Mouse (Mus musculus): Measurements from ENCODE around the gene Fev.

Gene Fev

DNA sequence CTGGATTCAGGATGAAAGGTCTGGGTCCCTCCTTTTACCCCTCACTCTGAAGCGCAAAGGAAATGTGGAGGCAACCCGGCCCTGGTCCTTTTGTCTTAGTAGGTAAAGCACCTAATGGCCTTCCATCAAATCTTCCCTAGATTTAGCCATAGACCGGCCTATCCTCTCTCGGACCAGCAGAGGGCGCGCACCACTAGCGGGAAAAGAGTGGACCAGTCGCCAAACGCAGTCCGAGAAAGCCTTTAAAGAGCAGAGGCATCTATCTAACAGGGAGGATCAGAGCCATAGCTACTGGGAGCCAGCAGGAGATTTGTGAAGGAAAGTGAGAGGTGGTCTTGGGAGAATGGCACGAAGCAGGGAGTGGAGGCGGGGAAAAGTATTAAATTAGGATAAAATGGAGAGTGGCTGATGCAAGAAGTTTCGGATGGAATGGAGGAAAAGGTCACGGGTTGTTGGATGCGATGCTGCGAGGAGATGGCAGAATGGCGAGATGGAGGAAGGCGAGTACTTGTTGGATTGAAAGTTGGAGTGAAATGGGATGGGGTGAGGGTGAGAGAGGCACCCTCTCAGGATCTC, 4.3 kb downstream of the Fev start:
- peak; percentile 9 for DNase-seq (ENCODE audit: low spot score)

DNA sequence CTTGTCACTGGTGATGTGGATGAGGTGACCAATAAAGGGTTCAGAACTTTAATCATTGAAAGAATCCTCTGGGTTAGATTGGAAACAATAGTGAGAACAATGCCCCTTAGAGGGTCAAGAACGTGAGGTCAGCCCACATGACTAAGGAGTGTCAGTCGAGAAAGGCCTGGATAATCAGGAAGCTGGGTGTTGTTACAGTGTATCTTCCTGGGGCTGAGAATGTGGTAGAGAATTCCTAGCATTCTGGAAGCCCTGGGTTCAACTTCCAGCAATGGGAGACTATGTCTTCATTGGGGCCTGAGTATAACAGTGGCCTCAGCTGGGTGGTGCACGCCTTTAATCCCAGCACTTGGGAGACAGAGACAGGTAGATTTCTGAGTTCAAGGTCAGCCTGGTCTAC, 8.0 kb downstream of the Fev start:
- DNase-seq (ENCODE audit: low spot score): no peak

DNA sequence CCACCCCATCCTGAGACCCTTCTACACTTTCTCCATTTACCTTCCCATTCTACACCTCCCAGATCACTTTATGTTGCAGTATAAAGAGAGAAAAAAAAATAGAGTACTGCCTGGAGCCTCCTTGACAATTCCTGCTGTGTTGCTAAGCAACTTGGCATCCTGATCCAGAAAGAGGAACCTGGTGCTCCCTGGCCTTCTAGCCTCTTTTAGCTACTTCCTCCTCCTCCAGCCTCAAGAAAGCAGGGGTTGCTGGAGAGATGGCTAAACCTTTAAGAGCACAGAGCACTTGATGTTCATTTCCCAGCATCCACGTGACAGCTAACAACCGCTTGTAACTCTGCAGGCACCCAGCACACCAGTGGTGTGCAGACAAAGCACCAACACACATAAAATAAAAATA, 13.0 kb downstream of the Fev start:
- no peak for DNase-seq (ENCODE audit: low spot score)

DNA sequence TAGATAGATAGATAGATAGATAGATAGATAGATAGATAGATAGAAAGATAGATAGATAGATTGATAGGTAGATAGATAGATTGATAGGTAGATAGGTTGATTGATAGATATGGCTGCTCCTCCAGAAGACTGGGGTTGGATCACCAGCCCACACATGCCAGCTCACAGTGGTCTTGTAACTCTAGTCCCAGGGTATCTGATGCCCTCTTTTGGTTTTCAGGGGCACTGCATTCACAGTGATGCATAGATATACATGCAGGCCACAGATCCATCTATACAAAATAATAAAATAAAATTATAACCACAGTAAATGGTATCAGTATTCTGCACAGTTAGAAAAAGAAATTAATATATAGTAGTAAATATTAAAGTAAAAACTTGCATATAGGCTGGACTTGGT, 23.4 kb downstream of the Fev start:
- no peak for DNase-seq (ENCODE audit: low spot score)

DNA sequence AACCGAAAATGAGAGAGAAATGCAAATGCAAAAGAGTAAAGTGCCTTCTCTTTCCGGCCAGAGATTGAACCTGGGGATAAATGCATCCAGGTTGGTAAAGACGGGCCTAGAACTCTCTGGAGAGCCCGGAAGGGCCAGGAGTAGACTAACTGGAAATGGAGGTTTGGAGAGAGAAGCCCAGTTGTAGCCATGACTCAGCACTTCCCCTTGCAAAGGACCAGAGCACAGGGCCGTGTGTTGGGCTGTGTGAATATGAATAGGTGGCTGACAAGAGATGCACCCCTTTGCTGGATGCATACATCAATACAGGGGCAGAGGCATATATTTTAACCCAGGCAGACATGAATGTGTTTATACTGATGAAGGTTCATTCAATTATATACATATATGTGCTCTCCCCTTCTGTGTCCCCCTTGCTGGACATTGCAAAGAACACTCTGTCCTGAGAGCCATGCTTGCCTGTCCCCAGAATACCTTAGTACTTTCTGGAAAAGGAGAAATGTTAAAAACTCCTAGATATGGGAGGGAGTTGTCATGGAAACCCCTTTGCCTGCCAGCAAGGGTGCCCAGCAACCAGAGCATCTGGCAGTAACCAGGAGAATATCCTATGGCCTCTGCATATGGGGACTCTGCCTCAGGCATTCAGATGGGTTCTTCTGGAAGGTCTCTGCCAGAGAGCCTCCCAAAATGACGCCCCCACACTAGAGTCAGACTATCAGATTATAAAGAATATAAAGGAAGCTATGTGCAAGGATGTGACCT, 25.8 kb downstream of the Fev start:
- no peak for DNase-seq (ENCODE audit: low spot score)

DNA sequence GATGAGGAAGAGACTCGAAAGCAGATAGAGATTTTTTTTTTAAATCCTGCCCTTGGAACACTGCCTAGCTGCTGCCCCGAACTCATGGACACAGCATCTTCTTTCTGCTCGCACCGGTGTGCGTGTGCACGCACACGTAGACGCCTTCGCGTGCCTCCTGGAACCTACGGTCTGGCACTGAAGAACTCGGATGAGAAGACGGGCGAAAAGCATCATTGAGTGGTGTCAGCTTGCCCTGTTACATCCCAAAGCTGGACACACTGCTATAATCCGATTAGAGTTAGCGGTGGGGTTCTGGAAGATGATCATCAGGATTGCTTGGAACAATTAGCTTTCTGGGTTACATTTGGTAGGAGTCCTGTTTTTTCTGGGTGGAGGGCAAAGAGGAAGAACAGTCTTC, 26.4 kb downstream of the Fev start:
- no peak for DNase-seq (ENCODE audit: low spot score)

DNA sequence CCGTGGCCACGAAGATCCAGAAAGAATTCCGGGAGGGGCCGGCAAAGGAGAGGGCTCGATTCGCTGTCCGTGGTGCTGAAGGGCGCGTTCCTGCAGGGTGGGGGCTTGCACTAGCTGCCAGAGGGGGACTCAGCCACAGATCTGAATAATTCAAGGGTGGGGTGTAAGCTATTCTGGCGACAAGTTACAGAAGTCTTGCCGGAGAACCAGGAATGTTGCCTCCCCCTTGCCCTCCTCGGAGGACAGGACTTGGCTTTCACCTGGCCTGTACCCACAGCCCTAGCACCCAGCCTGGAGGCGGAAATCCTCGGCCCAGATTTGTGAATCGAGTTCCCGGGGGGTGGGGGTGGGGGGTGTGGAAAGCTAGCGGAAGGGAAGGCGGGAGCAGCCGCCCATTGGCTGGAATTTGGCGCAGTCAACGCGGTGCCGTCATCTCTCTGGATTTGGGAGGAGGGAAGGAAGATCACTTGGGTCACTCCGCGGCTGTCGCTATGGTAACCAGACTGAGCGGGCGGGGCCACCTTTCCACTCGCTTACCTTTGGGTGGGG, 27.0 kb downstream of the Fev start:
- DNase-seq (ENCODE audit: low spot score): no peak

DNA sequence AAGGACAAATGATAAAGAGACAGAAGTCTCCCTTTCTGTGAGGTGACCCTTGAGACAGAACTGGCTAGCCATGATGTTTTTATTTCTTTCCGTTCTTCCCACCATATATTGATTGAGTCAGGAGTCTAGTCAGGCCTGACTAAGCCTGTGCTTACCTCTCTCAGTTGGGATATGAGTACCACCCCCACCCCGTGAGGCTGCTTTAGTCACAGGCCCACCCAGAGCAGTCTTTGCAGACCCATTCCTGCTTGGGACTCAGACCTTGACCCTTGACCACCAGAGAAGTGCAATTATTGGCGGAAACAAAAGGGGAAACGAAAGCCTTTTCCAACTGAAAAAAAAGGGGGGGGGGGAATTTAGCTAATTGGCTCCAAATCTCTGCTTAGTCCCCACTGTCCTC, 27.5 kb downstream of the Fev start:
- no peak for DNase-seq (ENCODE audit: low spot score)

DNA sequence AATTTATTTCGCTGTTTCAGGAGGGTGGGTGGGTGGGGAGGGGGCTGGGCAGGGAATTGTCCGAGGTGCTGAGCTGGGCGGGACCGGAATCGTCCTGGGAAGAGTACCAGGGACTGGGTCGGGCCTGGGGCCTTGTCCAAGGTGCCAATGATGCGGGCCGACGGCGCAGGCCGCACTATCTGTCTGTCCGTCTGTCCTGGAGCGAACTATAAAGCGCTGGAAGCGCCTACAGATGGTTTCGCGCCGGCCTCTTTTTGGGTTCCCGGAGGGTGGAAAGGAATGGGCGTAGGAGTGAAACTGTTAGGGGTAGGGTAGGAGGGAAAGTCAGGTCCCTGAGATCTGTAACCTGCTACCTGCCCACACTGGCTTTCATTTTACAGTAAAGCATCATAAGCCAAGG, 28.0 kb downstream of the Fev start:
- DNase-seq (ENCODE audit: low spot score): no peak

DNA sequence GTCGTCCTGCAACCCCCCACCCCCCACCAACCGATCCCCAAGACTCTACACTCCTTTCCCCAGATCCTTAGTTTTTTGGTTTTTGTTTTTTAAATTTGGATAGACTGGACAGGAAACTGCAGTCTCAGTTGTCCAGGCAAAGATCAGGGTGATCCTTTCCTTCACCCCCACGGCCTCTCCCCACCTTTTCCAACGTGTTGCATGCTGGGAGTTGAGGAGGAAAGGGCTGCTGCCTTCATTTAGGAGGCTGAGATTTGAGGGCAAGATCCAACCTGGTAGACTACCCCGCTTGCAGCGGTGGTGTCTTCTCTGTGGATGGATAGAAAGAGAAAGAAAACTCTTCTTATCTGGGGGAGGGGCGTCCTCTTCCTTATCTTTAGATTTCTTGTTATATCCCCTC, 28.4 kb downstream of the Fev start:
- DNase-seq (ENCODE audit: low spot score): no peak

DNA sequence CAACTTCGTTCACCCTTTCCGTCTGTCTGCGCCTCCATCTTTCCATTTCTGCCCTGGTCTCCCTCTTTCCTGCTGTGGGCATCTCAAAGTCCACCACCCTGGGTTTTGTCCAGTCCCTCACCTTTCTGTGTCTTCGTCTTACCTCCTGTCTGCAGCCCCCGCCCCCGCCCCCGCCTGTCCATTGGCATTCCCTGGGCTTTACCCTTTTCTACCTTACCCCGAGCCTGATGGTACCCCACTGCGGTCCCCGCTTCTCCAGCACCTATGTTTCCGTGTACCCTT, 28.8 kb downstream of the Fev start:
- DNase-seq (ENCODE audit: low spot score): no peak

DNA sequence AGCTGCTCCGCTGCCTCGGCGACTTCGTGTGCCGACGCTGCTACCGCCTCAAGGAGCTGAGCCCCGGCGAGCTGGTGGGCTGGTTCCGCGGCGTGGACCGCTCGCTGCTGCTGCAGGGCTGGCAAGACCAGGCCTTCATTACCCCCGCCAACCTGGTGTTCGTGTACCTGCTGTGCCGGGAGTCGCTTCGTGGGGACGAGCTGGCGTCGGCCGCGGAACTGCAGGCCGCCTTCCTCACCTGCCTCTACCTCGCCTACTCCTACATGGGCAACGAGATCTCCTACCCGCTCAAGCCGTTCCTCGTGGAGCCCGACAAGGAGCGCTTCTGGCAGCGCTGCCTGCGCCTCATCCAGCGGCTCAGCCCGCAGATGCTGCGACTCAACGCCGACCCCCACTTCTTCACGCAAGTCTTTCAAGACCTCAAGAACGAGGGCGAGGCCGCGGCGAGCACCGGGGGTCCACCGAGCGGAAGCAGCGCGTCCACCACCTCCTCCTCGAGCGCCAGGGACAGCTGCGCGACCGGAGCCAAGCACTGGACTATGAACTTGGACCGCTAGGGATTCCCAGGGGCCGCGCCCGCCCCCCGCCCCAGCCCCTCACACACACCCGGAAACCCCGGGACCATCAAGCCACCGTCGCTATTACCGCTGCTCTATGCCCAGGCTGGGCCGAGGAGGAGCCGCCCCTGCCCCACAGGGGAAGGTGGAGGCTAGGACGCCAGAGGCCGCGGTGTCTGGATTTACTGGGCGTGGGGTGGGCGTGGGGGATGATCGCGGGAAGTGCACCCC, 29.4 kb downstream of the Fev start:
- no peak for DNase-seq (ENCODE audit: low spot score)

DNA sequence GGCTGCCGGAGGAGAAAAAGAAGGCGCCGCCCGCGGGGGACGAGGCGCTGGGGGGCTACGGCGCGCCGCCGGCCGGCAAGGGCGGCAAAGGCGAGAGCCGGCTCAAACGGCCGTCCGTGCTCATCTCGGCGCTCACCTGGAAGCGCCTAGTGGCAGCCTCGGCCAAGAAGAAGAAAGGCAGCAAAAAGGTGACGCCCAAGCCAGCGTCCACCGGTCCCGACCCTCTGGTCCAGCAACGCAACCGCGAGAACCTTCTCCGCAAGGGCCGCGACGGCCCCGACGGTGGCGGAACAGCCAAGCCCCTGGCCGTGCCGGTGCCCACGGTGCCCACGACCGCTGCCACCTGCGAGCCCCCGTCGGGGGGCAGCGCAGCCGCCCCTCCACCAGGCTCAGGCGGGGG, 30.1 kb downstream of the Fev start:
- no peak for DNase-seq (ENCODE audit: low spot score)

DNA sequence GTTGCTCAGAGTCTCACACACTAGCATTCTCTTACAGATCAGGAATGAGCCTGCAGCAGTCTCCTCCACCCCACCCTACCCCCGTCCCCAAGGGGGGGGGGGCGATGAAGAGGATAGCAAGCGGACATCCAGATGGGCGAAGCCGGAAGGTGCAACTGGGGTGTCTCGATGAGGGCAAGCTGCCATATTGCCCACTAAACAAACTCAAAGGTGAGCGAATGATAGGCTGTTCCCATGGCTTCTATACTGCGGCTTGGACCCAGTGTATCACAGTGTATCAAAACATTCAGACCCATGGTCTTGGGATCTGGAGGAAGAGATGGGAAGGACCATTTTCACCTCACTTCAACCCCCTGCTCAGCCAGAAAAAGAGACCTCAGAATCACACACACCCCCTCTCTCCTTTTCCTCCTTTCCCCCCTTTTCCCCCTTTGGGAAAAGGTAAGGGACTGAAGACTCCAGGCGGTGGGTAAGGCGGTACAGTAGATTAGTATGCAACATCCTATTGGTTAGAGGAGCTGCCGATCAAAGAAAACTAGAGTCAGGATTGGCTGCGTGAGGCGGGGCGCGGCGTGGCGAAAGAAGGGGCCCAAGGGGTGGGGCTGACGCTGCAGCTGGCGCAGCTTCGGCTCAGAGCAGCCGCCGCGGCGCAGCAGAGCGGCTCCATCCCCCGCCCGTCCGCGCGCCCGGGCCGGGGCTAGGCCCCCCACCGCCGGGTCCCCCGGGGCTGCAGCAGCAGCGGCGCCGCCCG, 30.7 kb downstream of the Fev start, which contains the start of gene Cdk5r2:
Gene Cdk5r2 (plus strand): TSS at position 629 of the 751 bp plus-strand sequence.
- peak; percentile 17 for DNase-seq (ENCODE audit: low spot score)

DNA sequence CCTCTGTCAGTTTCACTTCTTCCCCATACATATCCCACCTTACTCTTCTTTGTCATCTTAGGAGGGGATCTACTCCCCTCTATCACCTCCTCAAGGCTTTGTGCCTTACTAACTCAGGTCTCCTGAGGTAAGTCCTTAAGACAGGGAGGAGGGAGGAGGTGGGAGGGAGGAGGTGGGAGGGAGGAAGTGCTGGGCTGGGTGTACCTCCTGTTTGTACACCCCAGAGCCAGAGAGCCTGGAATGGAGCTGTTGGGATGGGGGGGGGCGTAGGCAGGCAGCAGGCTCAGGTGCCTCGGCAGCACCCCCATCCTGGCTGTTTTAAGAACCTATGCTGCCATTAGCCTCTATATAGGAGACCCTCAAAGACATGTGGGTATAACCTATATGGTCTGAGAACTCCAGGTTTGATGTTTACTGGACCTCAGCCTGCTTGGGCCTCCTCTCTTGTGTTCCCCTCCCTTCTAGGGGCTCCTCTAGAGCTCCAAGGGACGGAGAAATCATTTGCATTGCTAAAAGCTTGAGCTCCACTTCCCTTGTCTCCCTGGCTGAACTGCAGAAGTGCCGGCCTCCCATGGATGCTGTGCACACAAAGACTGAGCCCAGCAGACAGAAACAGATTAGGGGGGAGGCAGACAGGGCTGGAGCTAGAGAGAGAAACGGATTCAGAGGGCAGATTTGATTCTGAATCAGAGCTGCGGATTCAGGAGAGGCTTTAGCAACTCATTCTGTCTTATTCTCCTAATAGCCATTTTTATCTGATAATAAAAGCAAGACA, 34.0 kb downstream of the Fev start:
- DNase-seq (ENCODE audit: low spot score): no peak

DNA sequence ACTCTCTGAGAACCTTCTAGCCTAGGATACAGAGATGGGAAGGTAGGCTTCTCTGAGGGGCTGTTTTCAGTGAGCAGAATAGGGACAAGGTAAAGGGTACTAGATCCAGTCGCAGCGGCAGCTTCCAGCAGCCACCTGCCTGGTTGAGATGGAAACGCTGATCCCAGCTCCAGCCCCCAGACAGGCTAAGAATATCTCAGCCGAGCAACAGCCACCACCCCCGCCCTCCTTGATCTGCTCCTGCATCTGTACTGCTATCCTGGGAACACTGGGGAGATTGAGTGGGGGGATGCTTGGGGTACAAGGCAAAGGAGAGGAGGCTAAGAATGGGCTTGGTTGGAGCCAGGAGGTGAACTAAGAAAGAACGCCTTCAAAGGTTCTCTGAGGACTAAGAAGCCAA, 35.0 kb downstream of the Fev start:
- DNase-seq (ENCODE audit: low spot score): no peak

DNA sequence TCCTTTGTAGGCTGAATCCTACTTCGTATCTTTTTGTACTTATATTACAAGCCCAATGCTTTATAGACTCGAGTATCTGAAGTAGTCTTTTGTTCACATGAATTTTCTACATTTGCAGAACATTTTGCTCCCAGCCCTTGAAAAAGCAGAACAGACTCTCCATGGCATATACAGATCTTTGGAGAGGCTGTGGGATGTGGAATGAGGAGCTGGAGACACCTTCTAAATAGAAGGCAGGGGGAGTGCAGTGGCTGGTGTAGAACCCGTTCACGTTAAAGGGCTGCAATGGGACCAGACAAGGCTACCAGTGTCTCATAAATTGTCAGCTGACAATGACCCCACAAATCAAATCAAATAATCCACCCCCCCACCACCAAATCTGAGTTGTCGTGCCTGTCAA, 36.3 kb downstream of the Fev start:
- DNase-seq (ENCODE audit: low spot score): no peak

DNA sequence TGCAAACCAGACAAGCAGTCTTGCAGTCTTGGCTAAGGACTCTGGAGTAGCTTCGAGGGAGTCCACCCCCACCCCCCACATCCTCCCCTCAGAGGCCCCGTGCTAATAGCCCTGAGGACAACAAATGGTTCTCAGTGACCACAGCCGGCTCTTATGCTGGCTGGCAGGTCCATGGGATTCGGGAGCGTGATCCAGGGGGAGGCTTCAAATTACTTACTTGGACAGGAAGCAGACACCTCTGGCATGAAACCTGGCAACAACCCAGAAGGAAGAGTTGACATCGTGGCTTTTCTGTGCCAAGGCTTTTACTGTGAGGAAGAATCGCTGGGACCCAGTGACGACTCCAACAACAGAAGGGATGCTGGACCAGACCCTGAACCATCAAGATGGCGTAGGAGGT, 38.9 kb downstream of the Fev start:
- no peak for DNase-seq (ENCODE audit: low spot score)

DNA sequence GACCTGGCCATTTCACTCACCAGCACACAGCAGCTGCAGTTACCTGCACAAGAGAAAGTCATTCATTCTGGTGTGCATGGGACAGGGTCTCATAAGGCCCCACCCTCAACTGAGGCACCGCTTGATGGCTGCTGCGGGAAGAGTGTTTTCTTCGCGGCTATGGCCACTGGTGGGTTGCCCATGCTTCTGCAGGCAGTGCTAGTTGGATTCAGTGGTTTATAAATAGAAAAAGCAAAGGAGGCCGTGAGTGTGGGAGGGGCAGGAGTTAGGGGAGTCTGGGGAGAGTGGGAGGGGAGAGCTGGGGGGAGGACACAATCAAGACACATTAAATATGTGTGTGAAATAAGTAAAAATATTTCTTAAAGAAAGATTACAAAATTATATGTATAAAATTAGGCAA, 42.1 kb downstream of the Fev start:
- no peak for DNase-seq (ENCODE audit: low spot score)

DNA sequence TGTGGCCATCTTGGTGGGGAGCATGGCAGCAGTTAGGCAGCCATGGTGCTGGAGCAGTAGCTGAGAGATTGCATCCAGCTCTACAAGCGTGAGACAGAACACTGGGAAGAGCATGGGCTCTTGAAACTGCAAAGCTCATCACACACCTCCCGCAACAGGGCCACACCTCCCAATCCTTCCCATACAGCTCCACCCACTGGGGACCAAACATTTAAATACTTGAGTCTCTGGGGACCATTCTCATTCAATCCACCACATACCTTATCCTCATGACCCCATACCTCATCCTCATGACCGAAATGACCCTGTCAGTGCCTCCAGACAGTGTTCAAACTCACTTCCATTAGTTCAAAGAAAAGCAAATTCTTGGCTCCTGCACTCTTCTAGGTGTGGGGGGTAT, 52.0 kb downstream of the Fev start:
- DNase-seq (ENCODE audit: low spot score): no peak

Measured in spleen, adult 12 weeks (tissue).